Mouse (Mus musculus) cortical plate, adult 2 months (tissue): ENCODE measurements at regions not wholly inside any gene's neighbourhood (a gene's known extent, or its start where the extent isn't known, plus 50 kb on each side); places are given as distances from the start of the nearest gene placed in this dataset.

Experiments used
- H3K27ac ChIP-seq: fragments of 200-500 bp; 2 replicates; pipeline ENCODE4 v1.5.1; 2012; ENCODE audit warnings: low read length, control low read depth, inconsistent platforms; ENCODE audit not compliant: insufficient read depth
- H3K4me1 ChIP-seq: fragments of 200-500 bp; 2 replicates; pipeline ENCODE4 v1.6.1; 2011; ENCODE audit warnings: low read length; ENCODE audit not compliant: control insufficient read depth, insufficient read depth
- H3K4me3 ChIP-seq: fragments of 200-500 bp; 2 replicates; pipeline ENCODE4 v1.5.1; 2011; ENCODE audit warnings: mild to moderate bottlenecking, low read length, control low read depth; ENCODE audit not compliant: insufficient read depth
- CTCF ChIP-seq: fragments of 200-500 bp; IDR thresholded peaks from 2 replicates; pipeline ENCODE4 v1.5.1; 2011; ENCODE audit warnings: mild to moderate bottlenecking, control low read depth, low read length; ENCODE audit not compliant: insufficient read depth; ENCODE audit errors: extremely low read depth
- POLR2A ChIP-seq: fragments of 200-500 bp; IDR thresholded peaks from 2 replicates; pipeline ENCODE4 v1.6.1; 2011; ENCODE audit warnings: mild to moderate bottlenecking, low read length, control low read depth; ENCODE audit not compliant: insufficient read depth; ENCODE audit errors: extremely low read depth

DNA sequence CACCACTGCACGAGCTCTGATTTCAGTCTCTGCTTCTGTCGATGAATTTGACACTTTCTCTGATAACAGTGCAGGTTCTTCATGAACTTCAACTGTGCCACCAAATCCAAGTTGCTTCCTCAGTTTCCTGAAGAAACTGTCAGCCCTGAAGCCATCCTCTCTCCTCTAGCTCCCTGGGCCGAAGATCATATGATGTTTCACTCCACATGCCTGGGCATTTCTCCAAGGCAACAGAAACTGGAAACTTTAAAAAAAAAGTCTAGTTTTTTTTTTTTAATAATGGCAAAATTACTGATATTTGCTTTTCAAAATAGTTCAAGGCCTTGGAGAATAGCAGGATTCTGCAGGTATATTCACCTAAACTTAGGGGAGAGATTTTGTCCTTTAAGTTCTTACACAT is 564.8 kb downstream of the Ttll7 start:
- no peak overlapping the region for H3K27ac ChIP-seq
- no peak overlapping the region for H3K4me3 ChIP-seq
- H3K4me1 ChIP-seq: no peaks in the 10 kb centered on the region
- no peak for TF ChIP-seq CTCF
- no peak for TF ChIP-seq POLR2A

DNA sequence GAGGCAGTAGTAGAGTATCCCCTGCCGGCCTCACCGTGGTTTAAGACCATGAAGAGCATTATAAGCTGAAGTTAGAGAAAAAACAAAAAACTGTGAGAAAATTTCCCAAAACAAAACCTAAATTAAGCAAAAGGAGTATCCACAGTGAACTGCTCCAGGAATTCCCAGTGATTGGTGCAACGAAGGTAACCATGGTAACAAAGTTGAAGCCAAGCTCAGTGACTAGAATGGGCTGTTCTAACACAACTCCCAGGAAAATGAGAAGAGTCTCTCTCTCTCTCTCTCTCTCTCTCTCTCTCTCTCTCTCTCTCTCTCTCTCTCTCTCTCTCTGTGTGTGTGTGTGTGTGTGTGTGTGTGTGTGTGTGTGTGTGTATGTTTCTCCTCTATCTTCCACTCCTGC is 567.0 kb downstream of the Ttll7 start:
- TF ChIP-seq CTCF (no peak), POLR2A (no peak)
- Histone ChIP-seq H3K4me1 (no peaks in the 10 kb centered on the region), H3K27ac (no peak overlapping the region), H3K4me3 (no peak overlapping the region)

DNA sequence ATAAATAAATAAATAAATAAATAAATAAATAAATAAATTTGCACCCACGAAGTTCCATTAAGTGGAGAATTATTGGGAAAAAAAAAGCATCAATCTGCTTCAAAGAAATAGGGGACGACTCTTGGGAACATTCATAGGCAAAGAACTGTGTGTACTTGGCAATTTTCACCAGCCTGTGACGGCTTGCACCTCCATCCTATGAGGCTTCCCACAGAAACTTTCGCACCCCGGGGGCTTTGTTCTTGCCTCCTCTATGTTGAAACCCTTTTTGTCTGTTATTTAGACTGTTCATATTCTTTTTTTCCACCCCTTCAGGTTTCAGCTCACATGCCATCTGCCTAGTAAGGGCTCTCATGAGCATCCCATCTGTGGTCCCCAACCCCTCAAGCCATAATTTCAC is 570.0 kb downstream of the Ttll7 start:
- Histone ChIP-seq H3K27ac (no peak overlapping the region), H3K4me3 (no peak overlapping the region), H3K4me1 (no peaks in the 10 kb centered on the region)
- TF ChIP-seq CTCF: no peak
- no peak for TF ChIP-seq POLR2A

DNA sequence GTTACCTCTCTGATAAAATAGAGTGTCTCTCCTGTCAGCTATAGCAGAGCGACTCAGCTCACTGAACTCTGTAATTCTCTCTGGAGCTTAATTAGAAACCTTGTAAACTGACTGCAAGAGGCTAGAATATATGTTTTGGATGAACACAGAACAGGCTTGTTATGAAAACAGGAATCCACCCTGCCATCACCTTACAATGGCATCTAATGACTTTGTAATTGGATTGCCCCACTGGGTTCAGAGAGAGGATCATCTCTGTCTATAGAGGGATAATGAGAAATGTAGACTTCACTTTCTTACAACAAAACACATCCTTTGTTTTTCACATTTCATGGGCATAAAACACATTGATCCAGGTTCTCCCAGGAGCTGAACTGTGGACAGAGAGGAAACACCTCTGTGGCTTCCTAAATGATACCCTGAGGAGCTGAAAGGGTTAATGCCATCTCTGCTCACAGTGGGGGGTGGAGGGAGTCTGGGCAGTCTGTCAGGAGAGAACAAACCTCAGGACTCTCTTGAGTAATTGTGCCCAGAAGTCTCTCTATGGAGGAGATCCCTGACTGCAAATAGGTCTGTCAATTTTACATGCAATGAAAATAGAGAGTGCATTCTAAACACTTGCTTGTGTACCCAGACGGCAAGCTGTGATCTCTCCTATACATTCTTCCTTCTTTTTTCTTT is 571.9 kb downstream of the Ttll7 start:
- no peaks in the 10 kb centered on the region for H3K4me1 ChIP-seq
- no peak overlapping the region for H3K27ac ChIP-seq
- H3K4me3 ChIP-seq: no peak overlapping the region
- TF ChIP-seq POLR2A: no peak

- no peak overlapping the region for H3K4me3 ChIP-seq
- TF ChIP-seq POLR2A (no peak), CTCF (no peak)
- H3K27ac ChIP-seq: no peak overlapping the region
- no peaks in the 10 kb centered on the region for H3K4me1 ChIP-seq
Observed at GRCm38 (mm10) chr3:147428837-147429236, 576.7 kb downstream of the Ttll7 start.

GRCm38 (mm10) chr3:147442925-147443690 is 590.9 kb downstream of the Ttll7 start:
- Histone ChIP-seq H3K4me3 (no peak overlapping the region), H3K27ac (no peak overlapping the region), H3K4me1 (no peaks in the 10 kb centered on the region)
- TF ChIP-seq CTCF: no peak

DNA sequence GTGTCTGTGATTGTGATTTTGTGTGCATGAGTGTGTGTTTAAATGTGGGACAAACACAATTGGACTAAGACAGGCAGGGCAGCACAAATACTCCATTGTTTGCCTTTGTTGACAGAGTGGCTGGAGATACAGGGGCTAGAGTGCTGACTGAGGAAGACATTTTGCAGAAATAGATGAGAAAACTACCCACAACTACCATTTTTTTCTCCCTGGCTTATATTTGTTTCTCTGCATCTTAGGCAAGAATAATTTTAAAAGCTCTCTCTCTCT is 591.5 kb downstream of the Ttll7 start:
- TF ChIP-seq POLR2A (no peak), CTCF (no peak)

GRCm38 (mm10) chr3:147444005-147444763 is 592.0 kb downstream of the Ttll7 start:
- no peak overlapping the region for H3K4me3 ChIP-seq
- H3K4me1 ChIP-seq: no peaks in the 10 kb centered on the region
- H3K27ac ChIP-seq: no peak overlapping the region
- TF ChIP-seq POLR2A: no peak
- no peak for TF ChIP-seq CTCF

More for the DNA sequence above, 591.5 kb downstream of the Ttll7 start:
- Histone ChIP-seq H3K4me1 (no peaks in the 10 kb centered on the region), H3K27ac (no peak overlapping the region), H3K4me3 (no peak overlapping the region)

GRCm38 (mm10) chr3:147445066-147445844 is 593.1 kb downstream of the Ttll7 start:
- Histone ChIP-seq H3K27ac (no peak overlapping the region), H3K4me1 (no peaks in the 10 kb centered on the region), H3K4me3 (no peak overlapping the region)
- TF ChIP-seq CTCF (no peak), POLR2A (no peak)
